Mouse (Mus musculus) liver, embryonic 14.5 days (tissue): ENCODE data around the gene Klf2. TPM values are rescaled to one million over a fixed set of nuclear protein-coding genes. Genes with fewer than 3 reads are reported as not detected.

Experiments
- ATAC-seq: fragments of 200-750 bp; cut with Nextera tagmentation; 2 replicates; pipeline ENCODE4 v1.8.0; 2017; ENCODE audit warnings: moderate number of reproducible peaks, mild to moderate bottlenecking, moderate library complexity; ENCODE audit not compliant: insufficient read depth
- DNase-seq, 3 experiments: peaks; one replicate each; pipeline ENCODE4 v3.0.0-alpha.2; 2012 to 2013; ENCODE audit warnings: low read depth in 3 of 3, low spot score in 3 of 3
- H3K27ac ChIP-seq: fragments of 300-500 bp; sonication (generic); 2 replicates; pipeline ENCODE4 v1.5.1; 2014; ENCODE audit warnings: moderate library complexity, mild to moderate bottlenecking, control low read depth, inconsistent platforms
- H3K27me3 ChIP-seq: fragments of 300-500 bp; sonication (generic); 2 replicates; pipeline ENCODE4 v1.6.1; 2014; ENCODE audit warnings: mild to moderate bottlenecking, low read length, moderate library complexity; ENCODE audit not compliant: control insufficient read depth, insufficient read depth
- H3K36me3 ChIP-seq: fragments of 300-500 bp; sonication (generic); replicated peaks from 2 replicates; pipeline ENCODE4 v1.6.1; 2014; ENCODE audit warnings: low read depth; ENCODE audit not compliant: control insufficient read depth, insufficient read depth
- H3K4me1 ChIP-seq, 2 experiments: fragments of 200-500 bp in 1 of 2; fragments of 300-500 bp in 1 of 2; sonication (generic) in 1 of 2; replicated peaks; 2 replicates each; pipeline ENCODE4 v1.6.1; 2012 to 2014; ENCODE audit warnings: antibody characterized with exemption in 1 of 2, inconsistent platforms in 1 of 2, low read length in 1 of 2; ENCODE audit not compliant: control insufficient read depth in 2 of 2, insufficient read depth in 2 of 2
- H3K4me2 ChIP-seq: fragments of 300-500 bp; sonication (generic); 2 replicates; pipeline ENCODE4 v1.6.1; 2014; ENCODE audit warnings: low read depth, mild to moderate bottlenecking, control low read depth, moderate library complexity
- H3K4me3 ChIP-seq, 2 experiments: fragments of 200-500 bp in 1 of 2; fragments of 300-500 bp in 1 of 2; sonication (generic) in 1 of 2; 2 replicates each; pipeline ENCODE4 v1.5.1; 2012 to 2014; ENCODE audit warnings: low read depth in 2 of 2, low read length in 2 of 2, mild to moderate bottlenecking in 2 of 2, control low read depth in 1 of 2, inconsistent platforms in 1 of 2, moderate library complexity in 1 of 2; ENCODE audit not compliant: insufficient read depth in 1 of 2
- H3K9ac ChIP-seq: fragments of 300-500 bp; sonication (generic); replicated peaks from 2 replicates; pipeline ENCODE4 v1.6.1; 2014; ENCODE audit warnings: mild to moderate bottlenecking, control low read depth, moderate library complexity
- H3K9me3 ChIP-seq: fragments of 300-500 bp; sonication (generic); 2 replicates; pipeline ENCODE4 v1.6.1; 2016; ENCODE audit warnings: low read length, mixed read lengths; ENCODE audit not compliant: control insufficient read depth
- CTCF ChIP-seq: IDR thresholded peaks from 2 replicates; pipeline ENCODE4 v1.5.1; 2016; ENCODE audit warnings: antibody characterized with exemption, low read depth, control low read depth
- EP300 ChIP-seq: IDR thresholded peaks from 2 replicates; pipeline ENCODE4 v1.6.1; 2016; ENCODE audit warnings: antibody characterized with exemption, low read depth
- WGBS: fragments of 180-500 bp; shearing (Covaris S2); extraction: QIAGEN DNeasy Blood & Tissue Kit; methylation state at CpG from one replicate; pipeline ENCODE4 v1.1.7; 2014; ENCODE audit not compliant: insufficient replicate concordance; 5-methylcytosine and 5-hydroxymethylcytosine counted together
- polyA plus RNA-seq, 2 experiments: library from polyadenylated mRNA; depleted of rRNA in 1 of 2; stranded (reverse) in 1 of 2; unstranded in 1 of 2; fragments of >200 nt; fragmentation: Nextera tagmentation in 1 of 2; extraction: Ambion mirVana in 1 of 2; gene quantifications; 2 replicates each; pipeline versions ENCODE4 v1.2.1 to v1.2.3; 2012 to 2014

Gene Klf2
- polyA plus RNA-seq, 2 experiments, result 2.0 to 2.9 TPM

GRCm38 (mm10) chr8:72349838-72350237, 31.0 kb downstream of the Klf2 start:
- Histone ChIP-seq H3K9ac (no peak overlapping the region), H3K4me3 (no peak overlapping the region), H3K4me2 (no peak overlapping the region), H3K9me3 (no peaks in the 10 kb centered on the region), H3K36me3 (no peaks in the 10 kb centered on the region), H3K27me3 (no peaks in the 10 kb centered on the region), H3K4me1 (peaks cover 0 to 31% of the 10 kb centered on the region in 2 experiments; a peak in 3 of 4 replicates), H3K27ac (no peak overlapping the region)
- no peak for DNase-seq
- WGBS, result 69% methylated on average over 9 of the region's 9 CpGs
- no peak for TF ChIP-seq CTCF
- TF ChIP-seq EP300, result no peak
- no peak for ATAC-seq

GRCm38 (mm10) chr8:72350727-72351126, 31.9 kb downstream of the Klf2 start:
- no peak overlapping the region for H3K4me2 ChIP-seq
- peaks cover 0 to 35% of the 10 kb centered on the region in 2 experiments; a peak in 3 of 4 replicates for H3K4me1 ChIP-seq
- H3K27ac ChIP-seq, result no peak overlapping the region

GRCm38 (mm10) chr8:72351405-72352005, 32.7 kb downstream of the Klf2 start:
- Histone ChIP-seq H3K4me2 (no peak overlapping the region), H3K36me3 (no peaks in the 10 kb centered on the region), H3K27me3 (no peaks in the 10 kb centered on the region), H3K4me1 (peaks cover 0 to 37% of the 10 kb centered on the region in 2 experiments; a peak in 3 of 4 replicates), H3K9me3 (no peaks in the 10 kb centered on the region), H3K9ac (no peak overlapping the region), H3K4me3 (no peak overlapping the region), H3K27ac (no peak overlapping the region)
- TF ChIP-seq EP300, result no peak
- no peak for TF ChIP-seq CTCF
- ATAC-seq, result no peak
- DNase-seq, result no peak
- WGBS, result 44% methylated on average over 7 of the region's 7 CpGs

More at GRCm38 (mm10) chr8:72350727-72351126, 31.9 kb downstream of the Klf2 start:
- 25% methylated on average over 8 of the region's 8 CpGs for WGBS
- no peaks in the 10 kb centered on the region for H3K27me3 ChIP-seq
- H3K4me3 ChIP-seq, result no peak overlapping the region
- DNase-seq (no peak), ATAC-seq (no peak)
- no peaks in the 10 kb centered on the region for H3K9me3 ChIP-seq
- TF ChIP-seq CTCF (no peak), EP300 (no peak)
- H3K36me3 ChIP-seq, result no peaks in the 10 kb centered on the region
- H3K9ac ChIP-seq, result no peak overlapping the region

GRCm38 (mm10) chr8:72352951-72353699, 34.3 kb downstream of the Klf2 start:
- 65% methylated on average over 8 of the region's 8 CpGs for WGBS
- Histone ChIP-seq H3K4me3 (no peak overlapping the region), H3K4me1 (peaks cover 0 to 37% of the 10 kb centered on the region in 2 experiments; a peak in 3 of 4 replicates), H3K36me3 (no peaks in the 10 kb centered on the region; the same call in 1 of the 2 replicates), H3K27me3 (no peaks in the 10 kb centered on the region), H3K9me3 (no peaks in the 10 kb centered on the region), H3K4me2 (no peak overlapping the region), H3K9ac (no peak overlapping the region), H3K27ac (no peak overlapping the region)
- TF ChIP-seq EP300 (no peak), CTCF (no peak)
- peak; percentile 20; the same call in 1 of the 2 replicates for ATAC-seq
- no peak for DNase-seq

- peaks cover 0 to 37% of the 10 kb centered on the region in 2 experiments; a peak in 3 of 4 replicates for H3K4me1 ChIP-seq
- no peak overlapping the region for H3K27ac ChIP-seq
- TF ChIP-seq CTCF, result no peak
Measured at GRCm38 (mm10) chr8:72353700-72354045, 34.8 kb downstream of the Klf2 start.

More at GRCm38 (mm10) chr8:72353700-72354045, 34.8 kb downstream of the Klf2 start:
- DNase-seq (no peak), ATAC-seq (no peak)
- WGBS, result 60% methylated on average over 7 of the region's 7 CpGs
- no peak overlapping the region for H3K4me3 ChIP-seq
- no peaks in the 10 kb centered on the region for H3K27me3 ChIP-seq
- H3K4me2 ChIP-seq, result no peak overlapping the region
- H3K9ac ChIP-seq, result no peak overlapping the region
- no peaks in the 10 kb centered on the region; the same call in 1 of the 2 replicates for H3K36me3 ChIP-seq
- no peaks in the 10 kb centered on the region for H3K9me3 ChIP-seq
